ENCODE assay signal across 10 mouse cellular contexts in genomic region chr3:37302685-37303084, GRCm38 (mm10). TPM values are rescaled to one million over a fixed set of nuclear protein-coding genes. Genes with fewer than 3 reads are reported as not detected.
DNase-seq lines count a peak whose midpoint lies in the region; TF ChIP-seq lines count a peak whose summit lies in the region.
"Had no signal": no experiment of that assay in that cellular context is flagged by ENCODE, and none has a peak within 500 bp of the region (broad histone marks: within the 10 kb centered on the region; RNA-seq: fewer than 3 reads in every experiment).

No protein-coding gene starts in this region.

- intact Hi-C loops in gastrocnemius, adult 2 months (cut with DNase I), result no loop called here
- intact Hi-C loops in gastrocnemius, postnatal 36 days (cut with DNase I), result no loop called here

- TF ChIP-seq CTCF in gastrocnemius, adult 2 months (IDR thresholded peaks at IDR 0.05), result peak; percentile 74

- no peak overlapping the region for H3K27ac ChIP-seq in gastrocnemius, adult 2 months
- H3K27ac ChIP-seq: embryonic facial prominence, embryonic 13.5 days; limb, embryonic 13.5 days had no signal

- peak; percentile 32 for DNase-seq in gastrocnemius, adult 2 months
- DNase-seq in gastrocnemius, postnatal 36 days, result no peak
- peak; percentile 26 for DNase-seq in urinary bladder, postnatal 25 days (ENCODE audit: low spot score)
- DNase-seq in urinary bladder, postnatal 10 days (ENCODE audit: low spot score), result no peak
- peak; percentile 55 to 64 for DNase-seq in cerebellum, postnatal 14 days
- peak; percentile 86 for DNase-seq in induced T-regulatory cell, adult 2 months (ENCODE audit: low read depth)
- DNase-seq in lung, postnatal 10 days, result peak; percentile 71
- peak; percentile 64 for DNase-seq in thymus, postnatal 0 days (ENCODE audit: low spot score)

- no peak overlapping the region for H3K4me3 ChIP-seq in gastrocnemius, adult 2 months
- H3K4me3 ChIP-seq: embryonic facial prominence, embryonic 13.5 days; limb, embryonic 13.5 days had no signal

RNA-seq across cellular contexts. Expression of gene Bbs12, which starts 9.7 kb away (rescaled TPM):
- under 1 TPM; 0.18 to 0.47 TPM for total RNA-seq in gastrocnemius, adult 2 months (2021)
- under 1 TPM; 0.52 to 0.69 TPM for total RNA-seq in gastrocnemius, postnatal 36 days (2021)
- 4.6 and 5.0 TPM in 2 replicates for polyA plus RNA-seq in thymus, postnatal 0 days (2015; fragmentation: Nextera tagmentation; extraction: Ambion mirVana)

RNA-seq across cellular contexts. Expression of gene Cetn4, which starts 9.8 kb away (rescaled TPM):
- under 1 TPM in 1 of 2 experiments, not detected in 1; 0.36 TPM for total RNA-seq in gastrocnemius, adult 2 months (2021)
- under 1 TPM in 1 of 2 experiments, not detected in 1; 0.72 TPM for total RNA-seq in gastrocnemius, postnatal 36 days (2021)
- polyA plus RNA-seq in thymus, postnatal 0 days (2015; fragmentation: Nextera tagmentation; extraction: Ambion mirVana), result 1.8 and 2.6 TPM in 2 replicates

RNA-seq across cellular contexts. Expression of gene Fgf2, which starts 45.5 kb away (rescaled TPM):
- 10 to 100 TPM in 1 of 2 experiments, 1 to 10 TPM in 1; 5.4 to 12.1 TPM for total RNA-seq in gastrocnemius, adult 2 months (2021)
- total RNA-seq in gastrocnemius, postnatal 36 days (2021), result 1 to 10 TPM; 3.2 to 8.9 TPM
- 0.22 and 1.1 TPM in 2 replicates for polyA plus RNA-seq in thymus, postnatal 0 days (2015; fragmentation: Nextera tagmentation; extraction: Ambion mirVana)

Comparison
In these comparisons a context has a peak if more than half of its experiments do, and no peak if none do; other contexts are left out.
1. DNase-seq: peak in gastrocnemius, adult 2 months (single experiment), urinary bladder, postnatal 25 days (single experiment), cerebellum, postnatal 14 days (2 of 2), induced T-regulatory cell, adult 2 months (single experiment), lung, postnatal 10 days (single experiment) and thymus, postnatal 0 days (single experiment); none in gastrocnemius, postnatal 36 days (0 of 2) and urinary bladder, postnatal 10 days (single experiment).